Mouse (Mus musculus) c-Kit-positive CD71-positive TER-119-positive erythroid progenitor cells, embryonic 14.5 days (primary cell): ENCODE measurements around the gene Tmtc2.

Experiments used
- DNase-seq: peaks from one replicate; pipeline ENCODE4 v3.0.0-alpha.2; 2013; ENCODE audit warnings: low spot score

Gene Tmtc2

GRCm38 (mm10) chr10:105288472-105288871 is 285.8 kb downstream of the Tmtc2 start:
- no peak for DNase-seq

GRCm38 (mm10) chr10:105287575-105287974 is 286.7 kb downstream of the Tmtc2 start:
- DNase-seq = no peak

DNA sequence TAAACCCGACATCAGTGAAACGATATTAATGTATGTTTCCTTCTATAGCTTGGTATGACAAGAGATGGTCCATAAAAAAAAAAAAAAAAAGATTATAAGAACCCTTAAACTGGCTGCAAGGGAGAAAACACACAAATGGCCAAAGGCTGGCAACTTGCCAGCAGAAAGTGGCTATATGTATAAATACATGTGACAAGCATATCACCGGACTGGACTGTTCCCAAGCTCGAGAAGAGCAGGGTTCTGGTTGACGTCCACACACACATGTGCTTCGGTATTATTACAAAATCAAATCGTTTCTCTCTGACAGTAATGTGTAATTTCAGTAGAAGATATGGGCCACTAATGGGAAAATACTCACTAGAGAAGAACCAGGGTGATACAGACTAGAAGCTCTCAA is 287.2 kb downstream of the Tmtc2 start:
- no peak for DNase-seq

DNA sequence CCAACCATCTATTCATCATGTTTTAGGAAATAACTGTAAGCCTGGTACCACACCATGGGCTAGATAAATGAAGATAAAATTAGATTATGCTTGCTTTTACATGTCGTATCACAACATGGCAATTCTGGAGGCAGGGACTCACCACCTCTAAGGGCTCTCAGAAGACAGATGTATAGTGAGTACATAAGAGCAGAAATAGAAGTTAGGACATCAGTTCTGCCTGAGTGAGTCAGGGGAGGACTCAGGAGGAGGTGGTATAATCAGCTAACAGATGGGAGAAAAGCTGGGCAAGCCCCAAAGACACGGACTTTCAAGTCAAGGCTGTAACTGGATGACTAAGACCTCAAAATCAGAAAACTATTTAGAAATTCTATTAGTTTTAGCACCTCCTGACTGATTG is 288.0 kb downstream of the Tmtc2 start:
- no peak for DNase-seq

DNA sequence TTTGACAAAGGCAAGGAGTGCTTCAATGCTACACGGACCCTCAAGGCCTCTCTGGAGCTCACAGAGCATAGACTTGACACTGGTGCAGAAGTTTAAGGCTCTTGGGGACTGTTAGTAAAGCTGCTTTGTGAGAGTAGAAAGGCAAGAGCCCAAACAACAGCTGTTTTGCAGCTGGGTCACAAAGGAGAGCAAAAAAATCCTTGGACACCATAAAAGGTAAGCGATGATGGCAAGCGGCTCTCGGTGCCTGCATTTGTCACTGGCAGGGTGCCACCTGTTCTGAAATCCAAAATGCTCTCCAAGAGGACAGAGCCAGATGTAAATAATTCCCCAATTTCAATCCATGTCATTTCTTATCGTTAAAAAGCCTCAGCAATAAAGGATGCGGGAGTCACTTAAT is 290.1 kb downstream of the Tmtc2 start:
- no peak for DNase-seq

DNA sequence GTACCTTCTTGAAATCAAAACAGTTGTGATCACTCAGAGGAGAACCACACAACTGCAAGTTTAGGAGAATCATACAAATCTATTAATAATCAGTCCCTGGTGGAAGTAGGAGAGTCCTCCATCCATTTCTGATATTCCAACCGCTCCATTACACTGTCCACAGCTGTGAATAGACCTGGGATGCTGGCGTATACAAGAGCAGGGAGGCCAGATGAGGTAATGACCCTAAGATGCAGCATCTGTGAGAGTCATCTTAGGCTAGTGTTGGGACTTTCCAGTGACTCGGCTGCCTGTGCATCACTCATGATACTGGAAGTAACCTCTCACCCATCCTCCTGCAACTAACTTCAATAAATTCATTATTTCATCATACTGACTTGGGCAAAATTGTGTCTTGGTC is 293.3 kb downstream of the Tmtc2 start:
- no peak for DNase-seq

DNA sequence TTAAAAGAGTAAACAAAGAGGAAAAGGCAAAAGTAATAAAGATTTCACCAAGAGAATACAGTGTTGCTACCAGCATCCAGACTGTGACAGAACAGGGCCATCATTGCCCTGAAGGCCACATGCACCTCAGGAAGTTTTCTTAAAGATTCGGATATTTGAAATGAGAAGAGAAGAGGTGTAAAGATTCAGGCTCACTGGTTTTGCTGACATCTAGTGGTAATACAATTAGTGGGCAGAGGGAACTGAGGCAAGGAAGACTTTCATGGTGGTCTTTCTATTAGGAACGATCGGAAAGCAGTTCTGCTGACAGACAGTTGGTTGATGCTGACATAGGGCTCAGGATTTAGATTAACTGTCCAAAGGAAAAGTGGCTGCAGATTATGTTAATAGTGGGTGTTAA is 314.2 kb downstream of the Tmtc2 start:
- no peak for DNase-seq

GRCm38 (mm10) chr10:105238291-105238690 is 336.0 kb downstream of the Tmtc2 start:
- DNase-seq = peak; percentile 66

- no peak for DNase-seq
Measured at GRCm38 (mm10) chr10:105232864-105233263, 341.4 kb downstream of the Tmtc2 start.

DNA sequence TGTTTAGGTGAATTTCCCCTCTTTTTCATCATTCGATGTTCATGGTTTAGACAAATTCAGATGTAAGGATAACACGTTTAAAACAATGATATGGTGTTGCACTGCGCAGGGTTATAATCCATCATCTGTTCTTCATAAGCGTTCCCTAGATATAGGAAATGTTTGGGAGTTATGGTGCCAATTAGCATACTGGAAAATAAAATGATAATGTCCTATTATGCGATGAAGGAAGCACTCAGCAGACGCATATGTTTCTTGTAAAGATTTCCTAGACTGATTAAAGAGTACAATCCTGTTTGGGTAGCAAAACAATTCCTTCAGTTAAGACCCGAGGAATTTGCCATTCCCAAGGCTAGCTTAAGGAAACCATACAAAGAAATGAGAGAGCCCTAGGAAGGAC is 343.8 kb downstream of the Tmtc2 start:
- no peak for DNase-seq

DNA sequence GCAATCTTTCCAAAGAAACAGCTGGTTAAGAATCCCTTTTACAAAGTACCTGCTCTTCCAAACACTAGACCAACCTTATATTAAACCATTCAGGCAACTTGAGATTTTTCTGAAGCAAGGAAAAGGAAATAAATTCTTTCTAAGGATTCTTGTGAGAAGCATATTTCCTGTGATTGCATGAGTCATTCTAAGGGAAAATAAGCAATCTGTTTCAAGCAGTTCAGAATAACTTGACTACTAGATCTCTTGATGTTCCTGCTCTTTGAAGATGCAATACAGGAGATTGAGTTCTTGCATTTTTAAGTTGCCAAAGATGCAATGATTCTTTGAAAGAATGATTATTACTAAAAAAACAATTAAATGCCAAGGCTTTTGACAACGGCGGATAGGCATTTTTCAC is 345.6 kb downstream of the Tmtc2 start:
- no peak for DNase-seq

GRCm38 (mm10) chr10:105227631-105228030 is 346.6 kb downstream of the Tmtc2 start:
- no peak for DNase-seq

GRCm38 (mm10) chr10:105225714-105226113 is 348.5 kb downstream of the Tmtc2 start:
- no peak for DNase-seq

DNA sequence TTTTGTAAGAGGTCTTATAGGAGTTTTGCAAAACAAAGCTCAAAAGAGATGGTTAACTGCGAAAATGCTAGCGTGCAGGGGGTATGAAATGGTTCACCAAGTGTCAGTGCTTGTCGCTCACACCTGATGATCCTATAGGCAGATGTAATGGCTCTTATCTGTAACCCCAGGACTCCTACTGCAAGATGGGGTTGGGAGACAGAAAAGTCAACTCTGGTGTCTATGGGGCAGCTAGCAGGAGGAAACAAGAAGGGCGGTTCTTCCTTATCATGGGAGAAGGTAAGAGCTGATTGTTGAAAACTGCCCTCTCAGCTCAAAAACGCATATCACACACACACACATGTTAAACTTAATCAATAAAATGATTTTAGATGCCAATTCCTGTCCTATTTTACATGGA is 351.3 kb downstream of the Tmtc2 start:
- no peak for DNase-seq

GRCm38 (mm10) chr10:105201491-105201890 is 372.8 kb downstream of the Tmtc2 start:
- no peak for DNase-seq

DNA sequence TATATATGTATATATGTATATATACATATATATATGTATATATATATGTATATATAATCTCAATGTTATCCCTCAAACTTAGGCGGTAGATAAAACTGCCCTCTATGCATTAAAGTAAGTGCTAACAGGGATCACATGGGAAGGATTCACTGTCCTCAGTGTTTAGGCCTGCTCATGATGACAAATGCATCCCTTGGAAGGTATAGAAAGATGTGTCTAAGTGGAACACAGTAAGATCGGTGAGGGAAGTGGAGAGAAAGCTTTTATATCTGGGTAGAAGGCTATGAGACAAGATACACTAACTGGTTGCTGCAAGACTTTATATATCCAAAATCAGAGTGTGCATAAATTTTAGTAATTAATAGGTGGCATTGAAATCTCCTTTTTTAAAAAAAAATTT is 373.6 kb downstream of the Tmtc2 start:
- DNase-seq = no peak

DNA sequence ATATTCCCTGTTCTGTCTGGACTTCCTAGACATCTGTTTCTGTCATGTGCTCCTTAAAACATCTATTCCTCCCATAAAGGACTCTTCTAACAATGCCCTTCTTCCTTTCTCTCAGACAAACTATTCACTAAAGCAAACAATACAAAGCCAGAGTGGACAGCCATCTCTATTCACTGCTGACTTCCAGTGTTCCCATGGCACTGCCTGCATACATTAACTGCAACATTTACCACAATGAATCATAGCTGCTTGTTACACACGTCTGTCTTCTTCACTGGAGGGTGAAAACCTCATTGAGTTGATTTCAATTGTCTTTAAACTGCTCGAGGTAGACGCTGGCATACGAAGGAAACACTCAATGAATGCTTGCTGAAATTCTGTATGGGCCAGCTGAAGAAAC is 374.2 kb downstream of the Tmtc2 start:
- DNase-seq = no peak

DNA sequence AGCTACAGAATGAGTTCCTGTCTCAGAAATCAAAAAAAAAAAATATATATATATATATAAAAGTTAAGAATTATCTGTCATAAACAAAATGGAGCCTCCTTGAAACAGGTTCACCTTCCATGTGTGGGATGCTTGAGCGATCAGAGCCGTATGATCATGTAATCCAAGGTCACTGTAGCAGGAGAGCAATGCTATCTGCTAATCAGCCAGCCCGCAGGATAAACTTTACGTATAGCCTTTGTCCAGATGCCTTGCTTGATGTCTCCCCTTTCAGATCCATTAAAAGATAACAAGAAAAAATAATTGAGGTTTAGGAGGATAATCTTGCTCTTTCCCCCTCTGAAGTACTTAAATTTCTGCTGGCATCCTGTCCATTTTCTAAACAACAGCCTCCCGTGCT is 374.7 kb downstream of the Tmtc2 start:
- no peak for DNase-seq

DNA sequence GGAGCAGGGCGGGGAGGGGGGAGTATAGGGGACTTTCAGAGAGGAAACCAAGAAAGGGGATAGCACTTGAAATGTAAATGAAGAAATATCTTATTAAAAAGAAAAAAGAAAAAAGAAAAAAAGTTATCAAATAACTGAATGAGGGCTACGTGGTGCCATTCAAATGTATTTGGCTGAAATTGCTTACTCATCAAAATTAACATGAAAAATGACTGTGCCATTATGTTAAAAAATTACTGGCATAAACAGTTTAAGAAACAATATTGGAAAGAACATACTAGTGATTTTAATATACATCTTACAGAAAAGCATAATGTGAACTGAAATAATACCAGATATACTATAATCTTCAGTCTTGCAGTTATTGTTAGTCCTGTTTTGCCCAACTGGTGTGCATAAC is 378.9 kb downstream of the Tmtc2 start:
- DNase-seq = no peak

DNA sequence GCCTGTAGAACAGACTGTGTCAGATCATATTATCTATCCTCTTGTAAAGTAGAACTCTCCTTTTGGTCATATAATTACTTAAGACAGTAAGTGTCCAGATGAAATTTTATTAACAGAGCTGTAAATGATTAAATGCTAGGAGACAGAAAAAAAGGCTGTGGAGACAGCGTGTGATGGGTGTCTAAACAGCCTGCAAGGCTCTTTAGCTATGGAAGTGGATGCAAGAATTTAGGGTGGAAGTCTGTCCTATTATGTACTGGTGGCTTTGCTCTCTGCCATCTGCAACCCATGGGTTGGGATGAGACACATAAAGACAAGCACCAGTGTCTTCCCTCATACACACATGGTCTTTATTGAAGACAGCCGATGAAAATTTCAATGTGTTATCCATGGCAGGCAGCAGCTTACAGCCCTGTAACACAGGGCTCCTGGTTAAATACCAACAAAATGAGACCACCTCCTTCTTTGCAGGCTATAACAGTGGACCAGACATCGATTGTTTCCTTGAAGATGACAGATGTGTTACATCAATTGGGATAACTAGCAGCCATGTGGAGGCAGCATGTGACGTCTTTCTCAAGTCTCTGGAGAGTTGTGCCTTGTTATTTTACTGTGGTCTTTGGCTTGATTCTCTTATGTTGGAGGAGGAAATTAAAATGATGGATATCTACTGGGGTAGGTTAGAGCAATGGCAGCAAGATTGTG is 380.3 kb downstream of the Tmtc2 start:
- no peak for DNase-seq

- DNase-seq = no peak
Measured at GRCm38 (mm10) chr10:105192071-105192470, 382.2 kb downstream of the Tmtc2 start.

DNA sequence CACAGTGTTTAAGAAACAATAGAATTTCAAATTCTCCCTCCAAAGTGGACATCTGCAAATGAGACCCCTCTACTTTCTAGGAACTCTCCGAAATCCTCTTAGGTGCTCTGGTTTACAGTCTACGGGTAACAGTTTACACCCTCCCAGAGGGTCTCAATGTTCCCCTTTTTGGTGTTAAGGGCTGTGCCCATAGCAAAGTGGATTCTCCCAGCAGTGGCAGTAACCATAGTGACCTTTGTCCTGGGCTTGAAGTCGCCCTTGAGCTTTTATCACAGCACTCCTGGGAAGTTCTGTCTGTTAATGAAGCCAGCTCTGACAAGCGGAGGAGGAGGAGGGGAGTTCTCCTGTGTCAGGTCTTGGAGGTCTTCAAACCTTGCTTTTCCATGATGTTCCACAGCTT is 384.5 kb downstream of the Tmtc2 start:
- DNase-seq = no peak

GRCm38 (mm10) chr10:105186636-105187035 is 387.6 kb downstream of the Tmtc2 start:
- no peak for DNase-seq

DNA sequence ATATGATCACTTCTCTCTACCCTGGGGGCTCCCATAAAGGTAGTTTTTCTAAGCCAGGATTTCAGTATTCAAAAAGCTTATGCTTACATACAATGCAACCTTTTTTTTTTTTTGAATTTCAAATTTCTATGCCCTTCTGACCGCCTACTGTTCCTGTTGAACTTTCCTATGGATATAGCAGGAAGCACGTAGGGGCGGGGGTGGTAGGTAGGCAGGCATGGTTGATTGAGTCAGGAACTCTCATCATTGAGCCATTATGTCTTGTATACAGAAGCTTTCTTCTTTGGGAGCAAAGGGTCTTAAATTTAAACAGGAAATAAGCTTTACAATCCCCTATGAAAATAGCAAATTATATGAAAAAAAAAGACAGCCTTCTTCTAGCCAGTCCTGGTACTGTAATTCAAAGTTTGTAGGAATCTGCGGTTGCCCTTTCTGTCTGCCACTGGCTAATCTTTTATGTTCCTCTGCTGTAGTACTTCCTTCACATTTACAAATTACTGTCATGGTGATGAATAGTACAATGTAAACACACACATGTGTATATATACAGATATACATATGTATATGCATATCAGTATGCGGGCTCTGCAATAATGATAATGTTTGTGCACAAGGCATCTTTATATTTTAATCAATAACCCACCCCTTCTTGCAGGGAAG is 405.7 kb downstream of the Tmtc2 start:
- DNase-seq = no peak
